In genomic region chr2:50296987-50297350, GRCm38 (mm10) we compare ENCODE assay signal across 7 mouse cellular contexts. TPM values are rescaled to one million over a fixed set of nuclear protein-coding genes. Genes with fewer than 3 reads are reported as not detected.
A peak's percentile ranks its signal among the peaks of the same experiment; 100 is the strongest.
DNase-seq lines count a peak whose midpoint lies in the region; ATAC-seq and TF ChIP-seq lines count a peak whose summit lies in the region.

No protein-coding gene starts in this region.

- TF ChIP-seq POLR2A in spleen, adult 2 months (IDR thresholded peaks at IDR 0.05; ENCODE audit: low read depth, low read length), result no peak

- no peak overlapping the region for H3K9ac ChIP-seq in embryonic facial prominence, embryonic 15.5 days
- H3K9ac ChIP-seq in limb, embryonic 11.5 days (ENCODE audit: low read length), result no peak overlapping the region
- no peak overlapping the region for H3K9ac ChIP-seq in stomach, embryonic 15.5 days

- H3K4me3 ChIP-seq in spleen, adult 2 months (ENCODE audit: extremely low read depth, insufficient read depth, insufficient read length), result peak overlapping the region; percentile 40; the same call in 1 of the 2 replicates
- peak overlapping the region; percentile 84 for H3K4me3 ChIP-seq in embryonic facial prominence, embryonic 15.5 days (replicated peaks)
- peak overlapping the region; percentile 93 for H3K4me3 ChIP-seq in limb, embryonic 11.5 days (ENCODE audit: low read depth, low read length)
- peak overlapping the region; percentile 72 for H3K4me3 ChIP-seq in stomach, embryonic 15.5 days (replicated peaks)

- H3K36me3 ChIP-seq in spleen, adult 2 months (ENCODE audit: control insufficient read depth, insufficient read depth, low read length), result no peaks in the 10 kb centered on the region
- 0 out of 2 replicates have a peak, but pooled peaks cover 6% of the 10 kb centered on the region for H3K36me3 ChIP-seq in embryonic facial prominence, embryonic 15.5 days
- no peaks in the 10 kb centered on the region for H3K36me3 ChIP-seq in limb, embryonic 11.5 days (ENCODE audit: control insufficient read depth, insufficient read depth, low read length)
- no peaks in the 10 kb centered on the region for H3K36me3 ChIP-seq in stomach, embryonic 15.5 days

- H3K4me2 ChIP-seq in embryonic facial prominence, embryonic 15.5 days (replicated peaks), result peak overlapping the region; percentile 62
- peak overlapping the region; percentile 48; the same call in 1 of the 2 replicates for H3K4me2 ChIP-seq in limb, embryonic 11.5 days (ENCODE audit: low read depth, severe bottlenecking)
- H3K4me2 ChIP-seq in stomach, embryonic 15.5 days, result peak overlapping the region; percentile 64

- no peak for DNase-seq in spleen, adult 2 months (ENCODE audit: low read depth in 1 of 2, low spot score in 2 of 2)
- DNase-seq in spleen, postnatal 4 days (ENCODE audit: low spot score in 2 of 2), result no peak
- DNase-seq in limb, embryonic 11.5 days (ENCODE audit: low spot score), result peak; percentile 43
- DNase-seq in frontal cortex, adult 2 months (ENCODE audit: extremely low spot score in 1 of 2, low spot score in 1 of 2), result no peak
- DNase-seq in left cerebral cortex, adult 8-10 months (ENCODE audit: low spot score in 2 of 2), result no peak

- no peaks in the 10 kb centered on the region for H3K9me3 ChIP-seq in embryonic facial prominence, embryonic 15.5 days (replicated peaks)
- no peaks in the 10 kb centered on the region for H3K9me3 ChIP-seq in limb, embryonic 11.5 days (ENCODE audit: control insufficient read depth, low read length)
- H3K9me3 ChIP-seq in stomach, embryonic 15.5 days, result no peaks in the 10 kb centered on the region

- no peaks in the 10 kb centered on the region for H3K27me3 ChIP-seq in spleen, adult 2 months (ENCODE audit: control insufficient read depth, insufficient read depth, low read length)
- H3K27me3 ChIP-seq in embryonic facial prominence, embryonic 15.5 days, result no peaks in the 10 kb centered on the region
- H3K27me3 ChIP-seq in limb, embryonic 11.5 days (ENCODE audit: control insufficient read depth, insufficient read depth, low read length), result no peaks in the 10 kb centered on the region
- no peaks in the 10 kb centered on the region for H3K27me3 ChIP-seq in stomach, embryonic 15.5 days (replicated peaks)

- TF ChIP-seq CTCF in spleen, adult 2 months (IDR thresholded peaks at IDR 0.05; ENCODE audit: extremely low read depth, insufficient read depth, insufficient read length, insufficient replicate concordance), result no peak

- ATAC-seq in embryonic facial prominence, embryonic 15.5 days (ENCODE audit: insufficient number of reproducible peaks, low FRiP score, low TSS enrichment, low read depth), result no peak
- ATAC-seq in limb, embryonic 11.5 days (ENCODE audit: insufficient number of reproducible peaks, low FRiP score, low TSS enrichment, low read depth), result no peak; the same call in 1 of the 2 replicates
- ATAC-seq in stomach, embryonic 15.5 days (ENCODE audit: insufficient read depth, low FRiP score, low read depth), result no peak

- H3K27ac ChIP-seq in spleen, adult 2 months (ENCODE audit: insufficient read depth, low read length), result no peak overlapping the region
- H3K27ac ChIP-seq in embryonic facial prominence, embryonic 15.5 days (replicated peaks), result no peak overlapping the region
- H3K27ac ChIP-seq in limb, embryonic 11.5 days (replicated peaks; ENCODE audit: low read depth, low read length), result no peak overlapping the region
- H3K27ac ChIP-seq in stomach, embryonic 15.5 days, result no peak overlapping the region

- 11% methylated on average over 9 of the region's 9 CpGs for WGBS in spleen, adult 2 months
- 1% methylated on average over 9 of the region's 9 CpGs for WGBS in embryonic facial prominence, embryonic 15.5 days
- WGBS in limb, embryonic 11.5 days, result 2% methylated on average over 9 of the region's 9 CpGs
- 1% methylated on average over 9 of the region's 9 CpGs for WGBS in stomach, embryonic 15.5 days

- peaks cover 6% of the 10 kb centered on the region for H3K4me1 ChIP-seq in spleen, adult 2 months (ENCODE audit: control insufficient read depth, insufficient read depth, insufficient read length)
- peaks cover 21% of the 10 kb centered on the region for H3K4me1 ChIP-seq in embryonic facial prominence, embryonic 15.5 days
- peaks cover 7% of the 10 kb centered on the region; the same call in 1 of the 2 replicates for H3K4me1 ChIP-seq in limb, embryonic 11.5 days (ENCODE audit: control insufficient read depth, insufficient read depth, low read length)
- H3K4me1 ChIP-seq in stomach, embryonic 15.5 days, result peaks cover 8% of the 10 kb centered on the region

RNA-seq across cellular contexts. Expression of gene Mmadhc, which starts 0.4 kb away (rescaled TPM):
- 18.5 and 29.3 TPM in 2 replicates for polyA plus RNA-seq in spleen, adult 2 months (2012; rRNA removed)
- polyA plus RNA-seq in embryonic facial prominence, embryonic 15.5 days (2015; fragmentation: Nextera tagmentation; extraction: Ambion mirVana), result 164 and 171 TPM in 2 replicates
- 168 and 170 TPM in 2 replicates for polyA plus RNA-seq in limb, embryonic 11.5 days (2014; fragmentation: Nextera tagmentation; extraction: Ambion mirVana)
- 159 and 165 TPM in 2 replicates for polyA plus RNA-seq in stomach, embryonic 15.5 days (2015; fragmentation: Nextera tagmentation; extraction: Ambion mirVana)
- polyA plus RNA-seq in frontal cortex, adult 2 months (2012; rRNA removed), result 51.0 and 53.7 TPM in 2 replicates
- total RNA-seq in left cerebral cortex, adult 8-10 months (2022), result 10 to 100 TPM; 47.2 to 56.3 (median 51.9) TPM

Comparison
In these comparisons a context has a peak if more than half of its experiments do, and no peak if none do; other contexts are left out.
1. H3K4me3 ChIP-seq: peak in every context shown above with its lines; median percentile 93 in limb, embryonic 11.5 days; 84 in embryonic facial prominence, embryonic 15.5 days; 72 in stomach, embryonic 15.5 days; 40 in spleen, adult 2 months.